Mouse (Mus musculus): ENCODE results near the gene Ddb1. TPM values are rescaled to one million over a fixed set of nuclear protein-coding genes. Genes with fewer than 3 reads are reported as not detected.

Gene Ddb1
- polyA plus RNA-seq (2017; shearing (Covaris generic)), result 199 TPM

GRCm38 (mm10) chr19:10605293-10605900, at the start of gene Ddb1, which contains the start of gene Tkfc:
Gene Ddb1 (plus strand): TSS chr19:10605327.
Gene Tkfc (minus strand): TSS chr19:10605654.

GRCm38 (mm10) chr19:10555624-10556510, 49.3 kb upstream of the Ddb1 start, which contains the start of gene Tmem216:
Gene Tmem216 (minus strand): TSS chr19:10556238.

GRCm38 (mm10) chr19:10576690-10577561, 28.2 kb upstream of the Ddb1 start, which contains the start of the genes Cyb561a3 and Tmem138:
Gene Cyb561a3 (plus strand): TSS chr19:10577172.
Gene Tmem138 (minus strand): TSS chr19:10577362.

GRCm38 (mm10) chr19:10634106-10634871, 29.2 kb downstream of the Ddb1 start, which contains the start of gene Vwce:
Gene Vwce (plus strand): TSS chr19:10634213.

GRCm38 (mm10) chr19:10677915-10678771, 73.0 kb downstream of the Ddb1 start, which contains the start of gene Pga5:
Gene Pga5 (minus strand): TSS chr19:10678071.

Other genes starting within 250 kb of the Ddb1 start
- gene Syt7, start 216.2 kb upstream of the Ddb1 start, polyA plus RNA-seq (2017; shearing (Covaris generic)), result not detected
- gene Lrrc10b, start 147.9 kb upstream of the Ddb1 start, polyA plus RNA-seq (2017; shearing (Covaris generic)), result not detected
- 0.34 TPM for gene Ppp1r32, start 122.4 kb upstream of the Ddb1 start, polyA plus RNA-seq (2017; shearing (Covaris generic))
- 34.1 TPM for gene Cpsf7, start 80.1 kb upstream of the Ddb1 start, polyA plus RNA-seq (2017; shearing (Covaris generic))
- 102 TPM for gene Sdhaf2, start 79.2 kb upstream of the Ddb1 start, polyA plus RNA-seq (2017; shearing (Covaris generic))
- gene Tmem216, start 49.1 kb upstream of the Ddb1 start, polyA plus RNA-seq (2017; shearing (Covaris generic)), result 11.6 TPM
- gene Cyb561a3, start 28.2 kb upstream of the Ddb1 start, polyA plus RNA-seq (2017; shearing (Covaris generic)), result 53.7 TPM
- gene Tmem138, start 28.0 kb upstream of the Ddb1 start, polyA plus RNA-seq (2017; shearing (Covaris generic)), result 20.5 TPM
- 10.4 TPM for gene Tkfc, start 327 bp downstream of the Ddb1 start, polyA plus RNA-seq (2017; shearing (Covaris generic))
- not detected for gene Vwce, start 28.9 kb downstream of the Ddb1 start, polyA plus RNA-seq (2017; shearing (Covaris generic))
- not detected for gene Pga5, start 72.7 kb downstream of the Ddb1 start, polyA plus RNA-seq (2017; shearing (Covaris generic))
- 21.6 TPM for gene Vps37c, start 83.4 kb downstream of the Ddb1 start, polyA plus RNA-seq (2017; shearing (Covaris generic))
- gene Cd5, start 133.7 kb downstream of the Ddb1 start, polyA plus RNA-seq (2017; shearing (Covaris generic)), result 654 TPM
- 684 TPM for gene Cd6, start 224.7 kb downstream of the Ddb1 start, polyA plus RNA-seq (2017; shearing (Covaris generic))
- gene Slc15a3, start 234.4 kb downstream of the Ddb1 start, polyA plus RNA-seq (2017; shearing (Covaris generic)), result 1.7 TPM